ENCODE assay signal across 8 mouse cellular contexts in genomic region chr2:84481863-84482262, GRCm38 (mm10). TPM values are rescaled to one million over a fixed set of nuclear protein-coding genes. Genes with fewer than 3 reads are reported as not detected.
DNase-seq lines count a peak whose midpoint lies in the region; TF ChIP-seq lines count a peak whose summit lies in the region.

No protein-coding gene starts in this region.

- intact Hi-C loops in left cerebral cortex, adult 2 months (cut with DNase I), result no loop called here
- intact Hi-C loops in heart, postnatal 10 days (cut with DNase I), result loop anchor here (5.0 kb wide), 1 partner anchor 180 kb away; no protein-coding TSS in a partner anchor

- H3K4me3 ChIP-seq in left cerebral cortex, adult 2 months, result peak overlapping the region; percentile 32
- peak overlapping the region; percentile 10; the same call in 1 of the 2 replicates for H3K4me3 ChIP-seq in brown adipose tissue, adult 24 weeks (ENCODE audit: insufficient read depth, low read depth, low read length)

- H3K4me1 ChIP-seq in brown adipose tissue, adult 24 weeks (ENCODE audit: control insufficient read depth, insufficient read depth, insufficient read length, low read length), result no peaks in the 10 kb centered on the region

- peak overlapping the region; percentile 63 for H3K27ac ChIP-seq in left cerebral cortex, adult 2 months
- no peak overlapping the region for H3K27ac ChIP-seq in brown adipose tissue, adult 24 weeks (replicated peaks; ENCODE audit: low read depth, low read length)

- DNase-seq in left cerebral cortex, adult 2 months (ENCODE audit: extremely low spot score in 1 of 2, low spot score in 2 of 2), result peak in 1 of 2 experiments; percentile 38
- no peak for DNase-seq in left cerebral cortex, adult 11 months (ENCODE audit: low spot score)
- peak; percentile 55 to 67 for DNase-seq in heart, postnatal 10 days
- DNase-seq in kidney, postnatal 25 days, result peak; percentile 62 to 71
- DNase-seq in lung, postnatal 10 days, result peak; percentile 77
- peak; percentile 32 to 44 for DNase-seq in spleen, adult 18-20 months
- no peak for DNase-seq in urinary bladder, adult 18-20 months (ENCODE audit: low spot score in 2 of 2)

- TF ChIP-seq CTCF in left cerebral cortex, adult 2 months (IDR thresholded peaks at IDR 0.05), result no peak

RNA-seq across cellular contexts. Expression of gene Tfpi, which starts 5.3 kb away (rescaled TPM):
- total RNA-seq in left cerebral cortex, adult 2 months (2021), result 1 to 10 TPM; 3.8 to 4.4 TPM
- polyA plus RNA-seq in brown adipose tissue, adult 24 weeks (2012; ENCODE audit: insufficient read depth, insufficient read length, missing spikeins), result 3.3 and 5.7 TPM in 2 replicates
- total RNA-seq in heart, postnatal 10 days (2021), result 10 to 100 TPM; 62.3 to 67.1 TPM

RNA-seq across cellular contexts. Expression of gene Calcrl, which starts 56.7 kb away (rescaled TPM):
- 1 to 10 TPM; 5.6 to 5.9 TPM for total RNA-seq in left cerebral cortex, adult 2 months (2021)
- polyA plus RNA-seq in brown adipose tissue, adult 24 weeks (2012; ENCODE audit: insufficient read depth, insufficient read length, missing spikeins), result 5.7 and 8.2 TPM in 2 replicates
- 10 to 100 TPM; 47.6 to 54.8 TPM for total RNA-seq in heart, postnatal 10 days (2021)

Comparison
In these comparisons a context has a peak if more than half of its experiments do, and no peak if none do; other contexts are left out.
1. DNase-seq: peak in heart, postnatal 10 days (2 of 2), kidney, postnatal 25 days (2 of 2), lung, postnatal 10 days (single experiment) and spleen, adult 18-20 months (2 of 2); none in left cerebral cortex, adult 11 months (single experiment) and urinary bladder, adult 18-20 months (0 of 2).
2. RNA of gene Tfpi, which starts 5.3 kb away (total RNA-seq): 62.3 to 67.1 TPM in heart, postnatal 10 days; 3.8 to 4.4 TPM in left cerebral cortex, adult 2 months; every median in the first group is over 10 times any median in the second.
3. RNA of gene Calcrl, which starts 56.7 kb away (total RNA-seq): 47.6 to 54.8 TPM in heart, postnatal 10 days; 5.6 to 5.9 TPM in left cerebral cortex, adult 2 months; every median in the first group is over 4 times any median in the second.